7 mouse cellular contexts compared by ENCODE assay signal in genomic region chr5:35551855-35552837, GRCm38 (mm10). TPM values are rescaled to one million over a fixed set of nuclear protein-coding genes. Genes with fewer than 3 reads are reported as not detected.
DNase-seq lines count a peak whose midpoint lies in the region; ATAC-seq and TF ChIP-seq lines count a peak whose summit lies in the region.

No protein-coding gene starts in this region.

- H3K27ac ChIP-seq in limb, embryonic 13.5 days, result no peak overlapping the region
- no peak overlapping the region for H3K27ac ChIP-seq in limb, embryonic 10.5 days
- H3K27ac ChIP-seq in cerebellum, adult 2 months (ENCODE audit: insufficient read depth, low read length), result peak overlapping the region; percentile 54; the same call in 1 of the 2 replicates

- peaks cover 10% of the 10 kb centered on the region for H3K4me1 ChIP-seq in limb, embryonic 13.5 days
- peaks cover 13% of the 10 kb centered on the region for H3K4me1 ChIP-seq in limb, embryonic 10.5 days
- peaks cover 24% of the 10 kb centered on the region for H3K4me1 ChIP-seq in cerebellum, adult 2 months (ENCODE audit: control insufficient read depth, insufficient read depth, low read length)

- DNase-seq in limb, embryonic 10.5 days (ENCODE audit: low spot score), result no peak
- peak; percentile 59 to 75 for DNase-seq in cerebellum, adult 2 months
- peak; percentile 60 for DNase-seq in gastrocnemius, postnatal 25 days
- no peak for DNase-seq in thymus, postnatal 10 days (ENCODE audit: low spot score in 2 of 2)
- no peak for DNase-seq in thymus, postnatal 36 days

- ATAC-seq in limb, embryonic 13.5 days (ENCODE audit: low FRiP score, low read depth), result peak; percentile 54; the same call in 1 of the 2 replicates
- 0 out of 2 replicates have a peak, but pooled peaks have one; percentile 14 for ATAC-seq in neutrophil, adult 5-6 weeks (ENCODE audit: extremely low read depth, insufficient number of reproducible peaks, low FRiP score, poor library complexity, severe bottlenecking)

- H3K27me3 ChIP-seq in limb, embryonic 13.5 days, result no peaks in the 10 kb centered on the region
- H3K27me3 ChIP-seq in limb, embryonic 10.5 days (ENCODE audit: low read depth, poor library complexity, severe bottlenecking), result no peaks in the 10 kb centered on the region
- H3K27me3 ChIP-seq in cerebellum, adult 2 months (ENCODE audit: control insufficient read depth, insufficient read depth, low read length), result no peaks in the 10 kb centered on the region

- H3K36me3 ChIP-seq in limb, embryonic 13.5 days, result peaks cover 27% of the 10 kb centered on the region
- H3K36me3 ChIP-seq in limb, embryonic 10.5 days, result peaks cover 30% of the 10 kb centered on the region

- no peak overlapping the region for H3K9ac ChIP-seq in limb, embryonic 13.5 days

- no peak for TF ChIP-seq CTCF in cerebellum, adult 2 months (IDR thresholded peaks at IDR 0.05; ENCODE audit: borderline replicate concordance, insufficient read depth, low read depth, low read length)

- TF ChIP-seq POLR2A in cerebellum, adult 2 months (IDR thresholded peaks at IDR 0.05; ENCODE audit: borderline replicate concordance, insufficient read depth, low read length), result no peak

- no peak overlapping the region for H3K4me3 ChIP-seq in limb, embryonic 13.5 days
- H3K4me3 ChIP-seq in limb, embryonic 10.5 days, result no peak overlapping the region
- H3K4me3 ChIP-seq in cerebellum, adult 2 months (replicated peaks; ENCODE audit: insufficient read depth, low read depth, low read length), result no peak overlapping the region

- no peak overlapping the region for H3K4me2 ChIP-seq in limb, embryonic 13.5 days (replicated peaks)

- no peaks in the 10 kb centered on the region for H3K9me3 ChIP-seq in limb, embryonic 13.5 days
- H3K9me3 ChIP-seq in limb, embryonic 10.5 days (replicated peaks), result no peaks in the 10 kb centered on the region

- WGBS in limb, embryonic 13.5 days, result 34% methylated on average over 7 of the region's 7 CpGs
- WGBS in limb, embryonic 10.5 days, result 48% methylated on average over 7 of the region's 7 CpGs
- WGBS in cerebellum, adult 2 months, result 16% methylated on average over 7 of the region's 7 CpGs

RNA-seq across cellular contexts. Expression of gene Trmt44, which starts 22.7 kb away (rescaled TPM):
- 7.7 and 9.0 TPM in 2 replicates for polyA plus RNA-seq in limb, embryonic 13.5 days (2015; fragmentation: Nextera tagmentation; extraction: Ambion mirVana)
- polyA plus RNA-seq in limb, embryonic 10.5 days (2016; fragmentation: Nextera tagmentation; extraction: Ambion mirVana), result 10.1 and 10.6 TPM in 2 replicates
- 6.3 and 6.4 TPM in 2 replicates for polyA plus RNA-seq in cerebellum, adult 2 months (2012; rRNA removed)
- total RNA-seq in gastrocnemius, postnatal 25 days (2021), result 1 to 10 TPM; 1.5 to 1.6 TPM
- 9.7 and 11.9 TPM in 2 replicates for total RNA-seq in neutrophil, adult 5-6 weeks (2017)

RNA-seq across cellular contexts. Expression of gene Cpz, which starts 26.6 kb away (rescaled TPM):
- 1.6 and 2.1 TPM in 2 replicates for polyA plus RNA-seq in limb, embryonic 13.5 days (2015; fragmentation: Nextera tagmentation; extraction: Ambion mirVana)
- polyA plus RNA-seq in limb, embryonic 10.5 days (2016; fragmentation: Nextera tagmentation; extraction: Ambion mirVana), result 4.2 and 8.0 TPM in 2 replicates
- 0.36 and 0.57 TPM in 2 replicates for polyA plus RNA-seq in cerebellum, adult 2 months (2012; rRNA removed)
- total RNA-seq in gastrocnemius, postnatal 25 days (2021), result 1 to 10 TPM; 3.0 to 3.2 TPM
- total RNA-seq in neutrophil, adult 5-6 weeks (2017), result not detected in 2 replicates

RNA-seq across cellular contexts. Expression of gene Acox3, which starts 30.7 kb away (rescaled TPM):
- 11.3 and 12.2 TPM in 2 replicates for polyA plus RNA-seq in limb, embryonic 13.5 days (2015; fragmentation: Nextera tagmentation; extraction: Ambion mirVana)
- 7.3 and 11.5 TPM in 2 replicates for polyA plus RNA-seq in limb, embryonic 10.5 days (2016; fragmentation: Nextera tagmentation; extraction: Ambion mirVana)
- polyA plus RNA-seq in cerebellum, adult 2 months (2012; rRNA removed), result 33.3 and 33.7 TPM in 2 replicates
- 10 to 100 TPM; 16.4 to 18.9 TPM for total RNA-seq in gastrocnemius, postnatal 25 days (2021)
- 88.3 and 98.8 TPM in 2 replicates for total RNA-seq in neutrophil, adult 5-6 weeks (2017)

Comparison
In these comparisons a context has a peak if more than half of its experiments do, and no peak if none do; other contexts are left out.
1. DNase-seq: peak in cerebellum, adult 2 months (2 of 2) and gastrocnemius, postnatal 25 days (single experiment); none in limb, embryonic 10.5 days (single experiment), thymus, postnatal 10 days (0 of 2) and thymus, postnatal 36 days (0 of 2).